Mouse (Mus musculus) monocyte, adult 59 days (primary cell): ENCODE measurements around the gene Gstm4. TPM values are rescaled to one million over a fixed set of nuclear protein-coding genes. Genes with fewer than 3 reads are reported as not detected.

Source experiments
- total RNA-seq, 2 experiments: library from RNA; stranded (reverse); gene quantifications; one replicate each; pipeline ENCODE4 v1.2.4; 2023

The Gstm4 gene
- total RNA-seq, result 1 to 10 TPM; 3.9 to 5.4 TPM

DNA sequence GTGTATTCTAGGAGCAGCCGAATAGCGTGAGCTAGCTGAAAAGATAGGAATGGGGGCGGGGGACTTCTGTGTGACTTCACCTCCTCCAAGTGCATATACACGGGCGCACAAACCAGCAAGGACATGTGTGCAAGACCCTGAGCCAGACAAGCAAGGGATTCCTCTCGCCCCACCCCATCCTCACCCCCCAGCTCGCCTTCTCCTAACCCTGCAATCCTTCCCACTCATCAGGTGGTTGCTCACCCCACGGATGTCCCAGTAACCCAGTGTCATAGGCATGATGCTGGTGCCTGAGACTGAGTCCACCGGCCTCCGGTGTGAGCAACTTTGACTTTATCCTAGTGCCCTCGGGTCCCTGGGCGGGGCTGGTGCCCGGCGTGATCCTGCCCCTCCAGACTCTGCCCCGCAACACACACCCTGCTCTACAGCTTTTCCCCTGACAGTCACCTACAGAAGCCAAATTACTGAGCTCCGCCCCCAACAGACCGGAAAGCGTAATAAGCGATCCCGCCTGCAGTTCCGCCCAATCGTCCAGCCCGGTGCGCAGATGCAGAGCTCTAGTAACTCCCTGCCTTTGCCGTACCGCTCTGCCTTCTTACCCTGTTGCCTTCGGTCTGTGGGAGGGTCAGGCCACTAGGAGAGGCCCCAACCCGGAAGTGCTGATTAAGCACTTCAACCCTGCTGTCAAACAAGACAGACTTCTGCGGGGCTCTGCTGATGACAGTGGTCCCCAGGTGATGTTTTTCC, at the start of gene Gstm4:
Gene Gstm4 (minus strand): TSS at position 501 of the 747 bp plus-strand sequence.

GRCm38 (mm10) chr3:108092536-108093115, 47.9 kb upstream of the Gstm4 start, which contains the start of gene Gnat2:
Gene Gnat2, plus strand, starts transcription at chr3:108092789.

DNA sequence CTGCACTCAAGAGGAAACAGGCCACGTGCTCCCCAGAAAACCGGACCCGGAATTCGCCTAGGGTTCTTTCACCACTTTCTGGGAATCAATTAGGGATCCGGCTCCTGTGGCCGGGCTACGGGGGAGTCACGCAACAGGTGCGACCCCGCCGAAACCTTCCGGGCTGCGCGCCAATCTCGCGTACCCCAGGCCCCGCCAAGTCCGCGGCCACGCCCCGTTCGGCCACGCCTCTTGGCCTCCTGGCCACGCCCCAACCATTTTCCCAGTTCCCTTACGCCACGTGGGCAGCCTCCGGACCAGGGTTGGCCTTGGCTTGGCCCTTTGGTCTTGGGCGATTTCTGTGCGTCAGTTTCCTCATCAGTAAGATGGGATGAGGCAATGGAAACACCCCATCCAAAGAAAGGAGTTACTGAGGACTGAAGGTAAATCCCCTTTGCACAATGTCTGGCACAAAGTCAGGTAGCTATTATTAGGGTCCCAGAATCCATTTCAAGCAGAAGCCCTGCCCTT, 41.8 kb upstream of the Gstm4 start, which contains the start of gene Ampd2:
Gene Ampd2 (minus strand): TSS at position 182 of the 510 bp plus-strand sequence.

DNA sequence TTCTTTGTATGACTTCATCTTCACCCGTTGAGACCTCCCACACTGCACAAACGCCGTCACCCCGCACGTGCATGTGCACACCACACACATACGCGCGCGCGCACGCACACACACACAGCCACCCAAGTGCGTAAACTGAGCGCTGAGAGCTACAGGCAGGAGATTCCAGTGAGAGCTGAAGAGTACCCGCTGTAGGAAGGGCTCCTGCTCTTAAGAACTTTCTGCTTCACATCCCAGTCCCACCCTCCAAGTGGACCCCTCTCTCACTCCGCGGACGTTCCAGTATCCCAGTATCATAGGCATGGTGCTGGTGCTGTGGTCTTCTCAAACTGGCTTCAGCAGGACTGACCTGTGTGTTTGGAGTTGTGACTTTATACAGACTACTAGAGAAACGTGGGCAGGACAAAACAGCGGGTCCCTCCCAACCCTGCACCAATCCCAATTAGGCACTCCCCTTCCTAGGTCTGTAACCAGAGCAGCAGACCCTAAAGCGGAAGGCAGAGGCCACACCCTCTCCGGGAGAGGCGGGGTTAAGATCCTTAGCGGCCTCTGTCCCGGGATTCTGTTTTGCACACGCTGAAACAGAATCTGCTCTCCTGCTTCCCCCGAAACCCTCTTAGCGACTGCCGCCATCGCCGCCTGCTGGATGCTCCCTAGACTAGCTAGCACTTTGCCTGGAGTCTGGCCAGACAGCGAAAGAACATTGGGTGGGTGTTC, 27.1 kb downstream of the Gstm4 start, which contains the start of gene Gstm1:
Gene Gstm1 (minus strand): TSS at position 501 of the 717 bp plus-strand sequence.

Other genes with a start within 250 kb of the Gstm4 start
- not detected for gene Eps8l3, start 167.7 kb downstream of the Gstm4 start, total RNA-seq
- 1 to 10 TPM; 1.1 to 1.3 TPM for gene Gstm5, start 149.1 kb downstream of the Gstm4 start, total RNA-seq
- 1 to 10 TPM; 1.4 to 2.5 TPM for gene Gstm7, start 113.1 kb downstream of the Gstm4 start, total RNA-seq
- not detected for gene Gstm6, start 101.1 kb downstream of the Gstm4 start, total RNA-seq
- gene Gstm3, start 75.6 kb downstream of the Gstm4 start, total RNA-seq, result not detected
- under 1 TPM in 1 of 2 experiments, not detected in 1; 0.79 TPM for gene Gstm2, start 58.4 kb downstream of the Gstm4 start, total RNA-seq
- gene Gstm1, start 26.9 kb downstream of the Gstm4 start, total RNA-seq, result 100 to 1,000 TPM in 1 of 2 experiments, 10 to 100 TPM in 1; 97.1 to 125 TPM
- gene Ampd2, start 41.8 kb upstream of the Gstm4 start, total RNA-seq, result 10 to 100 TPM; 31.3 to 34.8 TPM
- gene Gnat2, start 47.9 kb upstream of the Gstm4 start, total RNA-seq, result not detected
- gene Gnai3, start 101.3 kb upstream of the Gstm4 start, total RNA-seq, result 10 to 100 TPM; 62.0 to 70.1 TPM
- gene Gpr61, start 110.0 kb upstream of the Gstm4 start, total RNA-seq, result not detected
- gene Amigo1, start 141.4 kb upstream of the Gstm4 start, total RNA-seq, result 1 to 10 TPM; 2.7 to 4.0 TPM
- 10 to 100 TPM; 19.2 to 22.1 TPM for gene Cyb561d1, start 156.3 kb upstream of the Gstm4 start, total RNA-seq
- 10 to 100 TPM; 16.7 to 17.0 TPM for gene Atxn7l2, start 166.0 kb upstream of the Gstm4 start, total RNA-seq
- not detected for gene Sypl2, start 181.8 kb upstream of the Gstm4 start, total RNA-seq
- 10 to 100 TPM; 42.6 to 47.6 TPM for gene Psma5, start 212.0 kb upstream of the Gstm4 start, total RNA-seq
- gene Sort1, start 239.2 kb upstream of the Gstm4 start, total RNA-seq, result 100 to 1,000 TPM; 125 to 140 TPM